Mouse (Mus musculus) erythroid progenitor cell, adult 5-6 weeks (primary cell): Measurements from ENCODE around the gene Pcnx. TPM values are rescaled to one million over a fixed set of nuclear protein-coding genes. Genes with fewer than 3 reads are reported as not detected.

Experiments used
- ATAC-seq: replicated peaks from 2 replicates; pipeline ENCODE4 v1.8.0; 2016; ENCODE audit warnings: moderate number of reproducible peaks, mild to moderate bottlenecking, moderate TSS enrichment, inconsistent platforms; ENCODE audit not compliant: poor library complexity, low FRiP score, severe bottlenecking
- total RNA-seq, 2 experiments: library from RNA; stranded (forward) in 1 of 2; stranded (reverse) in 1 of 2; fragments of 150-400 nt in 1 of 2; fragments of 186-747, 209-891 nt in 1 of 2; gene quantifications; 2 replicates each; pipeline versions ENCODE4 v1.2.3 to v1.2.4; 2015 to 2017; ENCODE audit warnings: low replicate concordance in 2 of 2

Pcnx gene
- total RNA-seq, 2 experiments from 2014 or later, result 6.6 to 15.5 TPM

- ATAC-seq, result no peak
Measured at GRCm38 (mm10) chr12:81852551-81852950, 7.3 kb upstream of the Pcnx start.

DNA sequence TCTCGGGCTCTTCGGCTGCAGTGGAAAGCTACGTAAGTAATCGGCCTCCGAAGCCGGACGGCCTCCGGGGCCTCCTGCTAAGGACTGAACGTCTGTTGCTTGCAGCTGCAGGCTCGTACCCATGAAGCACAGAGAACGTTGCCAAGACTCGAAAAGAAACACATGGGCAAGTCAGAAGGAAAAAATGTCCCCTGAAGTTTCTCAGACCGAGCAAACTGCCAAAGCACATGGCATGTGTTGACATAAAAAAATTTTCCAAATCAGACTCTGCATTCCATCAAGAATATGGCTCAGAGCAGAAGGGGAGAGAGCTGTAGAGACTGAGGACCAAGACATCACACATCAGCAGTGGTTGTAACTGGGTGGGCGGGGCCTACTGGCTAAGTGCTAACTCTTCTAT, 6.8 kb upstream of the Pcnx start:
- ATAC-seq, result no peak

GRCm38 (mm10) chr12:81853543-81853942, 6.3 kb upstream of the Pcnx start:
- no peak for ATAC-seq

DNA sequence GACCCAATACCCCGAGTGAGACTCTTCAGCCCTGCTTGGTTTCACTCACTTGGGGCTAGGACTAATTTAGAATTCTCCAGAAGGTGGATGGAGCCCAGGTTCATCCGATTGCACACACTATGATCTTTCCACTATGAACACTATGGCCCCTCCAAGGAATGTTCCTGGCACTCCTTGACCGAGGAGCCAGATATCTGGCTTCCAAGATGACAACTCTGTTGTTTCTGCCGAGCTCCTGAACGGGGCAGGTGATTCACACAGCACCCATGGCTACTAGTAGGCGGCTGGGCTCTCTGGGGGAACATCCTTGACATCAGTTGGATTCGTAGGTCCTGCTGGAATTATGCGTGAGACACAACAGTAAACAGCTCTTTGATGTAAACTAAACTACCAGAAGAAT, 4.8 kb upstream of the Pcnx start:
- no peak for ATAC-seq

DNA sequence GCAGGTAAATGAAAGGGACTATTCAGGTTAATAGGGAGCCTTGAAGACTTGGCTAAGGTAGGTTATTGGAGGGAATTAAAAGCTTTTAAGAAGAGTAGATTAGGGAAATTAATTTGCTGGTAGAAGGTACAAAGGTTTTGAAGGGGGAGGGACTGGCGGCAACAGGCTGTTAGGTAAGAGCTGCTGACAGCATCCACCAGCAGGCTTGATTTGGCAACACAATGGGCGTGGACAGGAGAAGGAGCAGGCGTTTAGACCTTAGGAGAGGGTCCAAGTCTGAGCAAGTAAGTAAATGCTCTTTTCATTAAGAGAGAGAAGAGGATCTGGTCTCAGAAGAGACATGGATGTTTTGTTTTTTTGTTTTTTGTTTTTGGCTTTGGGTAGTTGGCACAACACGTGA, 3.1 kb upstream of the Pcnx start:
- no peak for ATAC-seq

GRCm38 (mm10) chr12:81857251-81857650, 2.6 kb upstream of the Pcnx start:
- no peak for ATAC-seq

DNA sequence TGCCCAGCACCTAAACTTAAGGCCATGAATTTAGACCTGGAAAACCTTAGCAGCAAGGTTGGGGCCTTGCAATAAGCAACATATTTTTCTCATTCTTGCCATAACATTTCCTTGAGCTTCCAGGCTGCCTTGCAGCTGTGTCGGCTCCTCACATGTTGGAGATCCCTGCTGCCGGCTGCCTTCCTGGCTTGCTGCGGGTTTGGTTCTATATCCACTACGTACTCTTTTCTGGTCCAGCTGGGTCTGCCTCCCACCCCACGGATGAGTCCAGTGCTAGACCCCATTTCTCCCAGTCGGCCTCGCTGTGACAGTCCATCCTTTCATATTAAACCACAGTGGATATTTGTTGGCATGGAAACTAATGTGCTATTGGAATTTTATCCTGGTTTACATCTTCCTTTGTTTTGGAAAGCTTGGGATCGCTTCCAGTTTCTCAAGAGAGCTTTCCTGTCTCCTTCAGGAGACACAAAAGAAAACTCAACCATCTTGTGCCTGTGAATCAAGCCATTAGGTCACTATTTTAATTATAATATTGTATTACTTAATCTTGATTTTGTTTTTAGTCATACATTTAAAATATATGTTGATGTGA, 1.7 kb upstream of the Pcnx start:
- ATAC-seq, result no peak

- ATAC-seq, result 0 out of 2 replicates have a peak, but pooled peaks have one; percentile 14
Measured at GRCm38 (mm10) chr12:81860308-81861181, 722 bp downstream of the Pcnx start.

- ATAC-seq, result no peak
Measured at GRCm38 (mm10) chr12:81861199-81862085, 1.6 kb downstream of the Pcnx start.

DNA sequence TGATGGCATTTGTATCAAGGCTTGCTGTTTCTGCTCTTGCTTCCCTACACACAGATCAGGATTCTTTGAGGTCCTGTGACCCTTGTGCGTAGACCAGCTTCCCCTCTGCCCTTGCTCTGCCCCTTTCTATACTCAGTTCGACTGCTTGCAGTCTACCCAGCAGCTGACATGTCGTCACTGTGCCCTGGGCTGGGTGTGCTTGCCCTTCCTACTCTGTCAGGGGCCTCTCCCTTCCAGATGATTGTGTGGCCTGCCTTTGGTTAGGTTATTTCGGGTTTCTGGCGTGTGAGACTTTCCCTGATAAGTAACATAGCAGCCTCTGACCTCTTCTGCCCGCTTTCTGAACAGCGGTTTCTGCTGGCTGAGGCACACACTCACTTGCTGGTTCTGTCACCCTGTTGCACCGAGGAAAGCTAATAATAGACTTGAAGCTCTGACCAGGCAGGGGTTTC, 2.6 kb downstream of the Pcnx start:
- ATAC-seq, result no peak

GRCm38 (mm10) chr12:81863949-81864348, 4.1 kb downstream of the Pcnx start:
- ATAC-seq, result no peak

- no peak for ATAC-seq
Measured at GRCm38 (mm10) chr12:81865183-81865582, 5.4 kb downstream of the Pcnx start.

- ATAC-seq, result no peak
Measured at GRCm38 (mm10) chr12:81867316-81867715, 7.5 kb downstream of the Pcnx start.

DNA sequence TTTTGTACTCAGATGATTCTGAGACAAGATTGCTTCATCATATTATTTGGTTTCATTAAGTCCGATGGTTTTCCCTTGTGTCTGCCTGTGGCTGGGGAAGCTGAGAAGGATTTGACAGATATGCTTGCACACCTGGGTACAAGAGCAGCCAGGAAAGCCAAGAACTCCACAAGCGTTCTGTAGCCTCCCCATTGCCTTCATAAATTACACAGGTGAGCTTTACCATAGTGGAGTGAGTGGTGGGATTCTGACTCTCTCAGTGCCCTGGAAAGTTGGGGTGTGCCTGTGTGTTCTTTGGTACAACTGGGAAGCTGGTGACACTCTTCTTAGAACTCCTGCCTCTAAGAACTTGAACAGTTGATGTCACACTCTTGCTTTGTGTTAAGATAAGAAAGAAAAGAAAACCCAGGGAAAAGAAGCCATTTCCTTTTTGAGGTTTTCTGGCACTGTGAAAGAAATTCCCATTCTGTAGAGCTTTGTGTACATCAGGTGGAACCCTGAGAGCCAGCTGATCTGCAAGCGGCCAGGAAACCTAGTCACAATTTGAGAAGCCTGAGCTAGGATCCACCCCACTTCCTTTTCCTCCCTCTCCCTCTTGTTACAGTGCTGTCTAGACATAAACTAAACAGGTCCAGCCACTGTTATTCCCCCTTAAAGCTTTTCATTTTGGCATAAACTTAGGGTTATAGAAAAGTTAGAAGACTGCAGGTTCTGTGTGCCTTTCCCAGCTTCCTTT, 9.6 kb downstream of the Pcnx start:
- ATAC-seq, result no peak

GRCm38 (mm10) chr12:81873345-81873744, 13.5 kb downstream of the Pcnx start:
- ATAC-seq, result no peak

GRCm38 (mm10) chr12:81880161-81880560, 20.3 kb downstream of the Pcnx start:
- no peak for ATAC-seq

DNA sequence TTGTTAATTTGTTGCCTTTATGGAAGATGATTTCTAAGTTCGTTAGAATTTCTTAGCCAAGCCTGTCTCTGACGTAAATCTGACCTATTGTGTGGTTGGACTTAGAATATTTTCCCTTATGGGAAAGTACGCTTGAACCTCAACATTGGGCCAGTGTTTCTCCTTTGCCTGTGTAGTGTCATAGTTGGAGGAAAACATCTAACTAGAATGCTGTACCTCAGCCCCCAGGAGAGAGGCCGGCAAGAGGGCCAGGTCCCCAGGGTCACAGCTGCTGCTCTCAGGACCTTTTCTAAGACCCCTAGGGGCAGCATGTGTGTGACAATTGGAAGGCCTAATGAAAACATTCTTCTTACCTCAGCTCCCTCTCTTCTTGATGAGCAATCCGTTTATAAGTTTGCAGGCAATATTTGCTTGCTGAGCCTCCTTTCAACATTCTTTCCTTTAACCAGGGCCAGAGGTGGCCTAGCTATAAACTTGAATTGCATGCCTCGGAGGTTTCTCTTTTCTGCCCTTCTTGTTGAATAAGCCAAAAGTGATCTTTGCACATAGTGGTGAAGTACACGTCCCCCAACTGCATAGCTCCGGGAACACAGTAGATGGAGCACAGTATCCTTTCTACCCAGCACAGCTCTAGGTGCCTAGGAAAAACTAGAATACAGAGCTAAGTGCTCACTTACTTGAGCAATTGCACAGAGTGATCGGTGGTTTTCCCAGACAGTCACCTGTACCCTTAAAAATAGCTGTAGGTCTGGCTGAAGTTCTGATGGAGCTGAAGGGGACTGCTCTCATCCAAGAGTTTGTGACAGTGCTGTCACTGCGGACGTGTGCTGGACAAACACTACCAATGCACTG, 23.7 kb downstream of the Pcnx start:
- ATAC-seq, result no peak

GRCm38 (mm10) chr12:81884107-81884398, 24.2 kb downstream of the Pcnx start:
- no peak for ATAC-seq

DNA sequence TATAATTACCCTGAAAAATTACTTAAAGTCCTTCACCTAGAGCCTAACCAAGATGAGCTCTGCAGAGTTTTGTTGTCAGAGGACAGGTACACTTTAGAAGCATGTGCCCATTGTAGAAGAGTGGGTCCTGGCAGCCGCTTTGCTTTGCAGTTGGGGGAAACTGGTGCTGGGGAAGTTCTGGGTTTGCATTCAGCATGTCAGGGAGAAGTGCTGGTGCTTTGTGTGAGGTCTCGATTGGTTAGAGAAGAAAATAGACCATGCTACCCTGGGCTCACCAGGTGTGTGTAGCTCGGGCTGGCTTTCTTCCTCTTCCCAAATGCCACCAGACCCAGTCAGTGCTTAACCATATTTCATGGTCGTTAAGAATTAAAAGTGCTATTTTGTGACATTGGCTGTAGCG, 25.2 kb downstream of the Pcnx start:
- ATAC-seq, result no peak
